In the genomic region with DNA sequence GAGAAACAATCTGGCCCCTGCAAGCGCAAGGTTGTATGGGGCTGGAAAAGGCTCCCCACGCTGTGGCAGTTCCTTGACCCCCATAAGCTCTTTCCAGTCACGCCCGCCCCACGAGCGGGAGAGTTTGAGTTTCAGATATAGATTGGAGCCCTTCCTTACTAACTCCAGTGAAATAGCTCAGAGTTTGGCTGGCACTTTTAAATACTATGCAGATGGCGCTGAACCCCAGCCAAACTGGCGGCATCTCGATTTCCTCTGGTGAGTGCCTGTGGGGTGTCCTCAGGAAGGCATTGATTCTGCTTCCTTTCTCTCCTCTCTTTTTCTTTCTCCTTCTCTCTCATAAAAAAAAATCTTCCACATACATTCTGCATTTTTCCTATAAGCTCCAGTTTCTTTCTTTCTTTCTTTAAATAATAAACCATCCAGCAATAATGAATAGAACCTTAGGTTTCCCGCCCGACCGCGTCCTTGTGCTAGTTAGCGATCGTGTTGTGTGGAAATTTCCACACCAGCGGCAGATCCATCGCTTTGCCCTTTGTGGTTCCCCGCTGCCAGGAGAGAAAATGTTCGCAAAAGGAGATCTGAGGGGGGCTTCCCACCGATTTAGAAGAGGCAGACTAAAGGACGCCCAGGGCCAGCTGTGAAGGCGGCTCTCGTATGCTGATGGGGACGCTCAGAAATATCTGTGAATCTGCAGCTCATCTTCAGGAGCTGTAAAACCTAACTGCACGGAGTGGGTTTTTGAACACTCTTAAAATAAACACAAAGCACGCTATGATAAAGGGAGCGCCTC, we compare ENCODE assay signal across 14 mouse cellular contexts.
DNase-seq lines count a peak whose midpoint lies in the region; ATAC-seq and TF ChIP-seq lines count a peak whose summit lies in the region.
"Had no signal": no experiment of that assay in that cellular context is flagged by ENCODE, and none has a peak within 500 bp of the region (broad histone marks: within the 10 kb centered on the region; RNA-seq: fewer than 3 reads in every experiment).

No protein-coding gene starts in this region.

- H3K27me3 ChIP-seq in midbrain, postnatal 0 days (ENCODE audit: insufficient read depth, low read length): no peaks in the 10 kb centered on the region
- H3K27me3 ChIP-seq in midbrain, embryonic 11.5 days (ENCODE audit: control insufficient read depth, insufficient read depth, low read length): no peaks in the 10 kb centered on the region
- H3K27me3 ChIP-seq in midbrain, embryonic 13.5 days: no peaks in the 10 kb centered on the region
- H3K27me3 ChIP-seq: limb, embryonic 13.5 days had no signal

- H3K9me3 ChIP-seq in midbrain, postnatal 0 days (ENCODE audit: low read length): no peaks in the 10 kb centered on the region
- H3K9me3 ChIP-seq in midbrain, embryonic 11.5 days (ENCODE audit: control insufficient read depth, low read length): no peaks in the 10 kb centered on the region
- H3K9me3 ChIP-seq in midbrain, embryonic 13.5 days: no peaks in the 10 kb centered on the region
- H3K9me3 ChIP-seq: limb, embryonic 13.5 days had no signal

- H3K9ac ChIP-seq in midbrain, postnatal 0 days (replicated peaks; ENCODE audit: low read length, poor library complexity, severe bottlenecking): no peak overlapping the region
- no peak overlapping the region for H3K9ac ChIP-seq in midbrain, embryonic 11.5 days (ENCODE audit: low read length)
- no peak overlapping the region for H3K9ac ChIP-seq in midbrain, embryonic 13.5 days (replicated peaks)
- H3K9ac ChIP-seq: limb, embryonic 13.5 days had no signal

- no peak for ATAC-seq in midbrain, postnatal 0 days (ENCODE audit: low FRiP score)
- no peak for ATAC-seq in midbrain, embryonic 11.5 days (ENCODE audit: low FRiP score)
- no peak for ATAC-seq in midbrain, embryonic 13.5 days
- ATAC-seq: activated CD4-positive, CD25-positive, alpha-beta regulatory T cell, adult 4 months had no signal

- 81% methylated on average over 27 of the region's 27 CpGs for WGBS in midbrain, postnatal 0 days
- 88% methylated on average over 27 of the region's 27 CpGs for WGBS in midbrain, embryonic 11.5 days
- 83% methylated on average over 27 of the region's 27 CpGs for WGBS in midbrain, embryonic 13.5 days

- no peak for TF ChIP-seq CTCF in midbrain, postnatal 0 days (IDR thresholded peaks at IDR 0.05)
- TF ChIP-seq CTCF in left cerebral cortex, adult 2 months (IDR thresholded peaks at IDR 0.05): no peak

- no peak overlapping the region for H3K27ac ChIP-seq in midbrain, postnatal 0 days (ENCODE audit: low read depth, low read length)
- no peak overlapping the region for H3K27ac ChIP-seq in midbrain, embryonic 11.5 days (ENCODE audit: low read depth, low read length)
- H3K27ac ChIP-seq in left cerebral cortex, adult 2 months: peak overlapping the region; percentile 85
- no peak overlapping the region for H3K27ac ChIP-seq in midbrain, embryonic 13.5 days
- H3K27ac ChIP-seq: limb, embryonic 13.5 days had no signal

- no peak overlapping the region for H3K4me2 ChIP-seq in midbrain, postnatal 0 days (ENCODE audit: low read depth, low read length, poor library complexity, severe bottlenecking)
- H3K4me2 ChIP-seq in midbrain, embryonic 11.5 days: no peak overlapping the region
- no peak overlapping the region for H3K4me2 ChIP-seq in midbrain, embryonic 13.5 days (replicated peaks)
- H3K4me2 ChIP-seq: limb, embryonic 13.5 days had no signal

- no peaks in the 10 kb centered on the region for H3K4me1 ChIP-seq in midbrain, postnatal 0 days (ENCODE audit: insufficient read depth, low read length)
- H3K4me1 ChIP-seq in midbrain, embryonic 11.5 days (ENCODE audit: control insufficient read depth, insufficient read depth, low read length): no peaks in the 10 kb centered on the region
- H3K4me1 ChIP-seq in midbrain, embryonic 13.5 days (replicated peaks): no peaks in the 10 kb centered on the region

- DNase-seq in midbrain, postnatal 0 days (ENCODE audit: low spot score): peak; percentile 50
- no peak for DNase-seq in midbrain, embryonic 11.5 days (ENCODE audit: low spot score, missing footprints)
- peak; percentile 42 to 52 for DNase-seq in frontal cortex, postnatal 10 days (ENCODE audit: low spot score in 2 of 2)
- peak; percentile 54 to 79 for DNase-seq in left cerebral cortex, adult 2 months (ENCODE audit: extremely low spot score in 1 of 2, low spot score in 2 of 2)
- no peak for DNase-seq in adrenal gland, postnatal 36 days
- DNase-seq in ovary, postnatal 14 days (ENCODE audit: low spot score): no peak
- DNase-seq in kidney, adult 9 months: no peak
- DNase-seq: heart, adult 18-20 months; lung, postnatal 36 days; spleen, adult 18-20 months; thymus, postnatal 25 days had no signal

- no peak overlapping the region for H3K4me3 ChIP-seq in midbrain, postnatal 0 days (ENCODE audit: low read depth, low read length)
- H3K4me3 ChIP-seq in midbrain, embryonic 11.5 days (ENCODE audit: low read depth, low read length): no peak overlapping the region
- H3K4me3 ChIP-seq in left cerebral cortex, adult 2 months: peak overlapping the region; percentile 39
- H3K4me3 ChIP-seq in midbrain, embryonic 13.5 days (replicated peaks): no peak overlapping the region
- H3K4me3 ChIP-seq: limb, embryonic 13.5 days had no signal

- intact Hi-C loops in left cerebral cortex, adult 2 months (cut with DNase I): loop anchor here (2.0 to 5.0 kb wide), 3 partner anchors 63 to 120 kb away; no protein-coding TSS in a partner anchor

- H3K36me3 ChIP-seq in midbrain, postnatal 0 days (ENCODE audit: insufficient read depth, low read length): no peaks in the 10 kb centered on the region
- no peaks in the 10 kb centered on the region for H3K36me3 ChIP-seq in midbrain, embryonic 11.5 days (ENCODE audit: control insufficient read depth, insufficient read depth, low read length)
- H3K36me3 ChIP-seq in midbrain, embryonic 13.5 days: no peaks in the 10 kb centered on the region
- H3K36me3 ChIP-seq: limb, embryonic 13.5 days had no signal

Comparison
In these comparisons a context has a peak if more than half of its experiments do, and no peak if none do; other contexts are left out.
1. DNase-seq: peak in midbrain, postnatal 0 days (single experiment), frontal cortex, postnatal 10 days (2 of 2) and left cerebral cortex, adult 2 months (2 of 2); none in midbrain, embryonic 11.5 days (single experiment), adrenal gland, postnatal 36 days (0 of 2), ovary, postnatal 14 days (single experiment) and kidney, adult 9 months (single experiment).